8 mouse cellular contexts compared by ENCODE assay signal in the genomic region with DNA sequence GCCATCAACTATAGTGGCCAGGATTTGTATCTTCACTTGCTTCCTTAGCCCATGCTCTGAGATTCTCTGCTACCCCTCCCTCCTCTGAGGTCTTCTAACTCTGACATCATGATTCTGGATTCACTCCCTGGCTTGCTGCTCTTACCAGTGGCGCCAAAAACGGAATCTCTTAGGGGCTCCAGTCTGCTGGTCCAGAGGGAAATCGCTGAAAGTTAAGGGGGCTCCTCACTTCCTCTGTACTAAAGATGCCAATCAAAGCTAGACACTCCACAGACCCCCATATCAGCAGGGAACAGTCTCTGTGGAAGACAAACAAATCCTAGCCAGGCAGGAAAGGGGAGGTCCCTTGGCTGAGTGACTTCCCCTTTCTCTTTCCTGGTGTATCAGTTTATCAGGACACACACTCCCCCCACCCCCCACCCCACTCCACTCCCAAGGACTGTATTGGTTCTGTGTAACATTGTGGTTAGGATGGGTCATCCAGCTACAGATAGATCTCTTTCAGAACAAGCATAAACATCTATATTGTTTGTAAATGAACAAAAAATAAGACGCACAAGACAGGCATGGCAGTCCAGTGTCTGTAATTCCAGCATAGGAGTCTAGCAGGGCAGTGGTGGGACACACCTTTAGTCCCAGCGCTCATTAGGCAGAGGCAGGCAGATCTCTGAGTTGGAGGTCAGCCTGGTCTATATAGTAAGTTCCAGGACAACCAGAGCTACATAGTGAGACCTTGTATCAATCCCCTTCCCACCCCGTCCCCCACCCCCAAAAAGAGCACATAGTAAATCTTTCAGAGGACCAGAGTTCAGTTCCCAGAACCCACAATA. TPM values are rescaled to one million over a fixed set of nuclear protein-coding genes. Genes with fewer than 3 reads are reported as not detected.
DNase-seq lines count a peak whose midpoint lies in the region; ATAC-seq and TF ChIP-seq lines count a peak whose summit lies in the region.

No protein-coding gene starts in this region.

- peak overlapping the region; percentile 56 for H3K4me3 ChIP-seq in bone marrow macrophage, adult 2 months (ENCODE audit: insufficient read depth, low read length)
- H3K4me3 ChIP-seq in embryonic facial prominence, embryonic 14.5 days (ENCODE audit: low read depth, low read length) = no peak overlapping the region
- H3K4me3 ChIP-seq in hindbrain, postnatal 0 days (ENCODE audit: low read length) = no peak overlapping the region
- H3K4me3 ChIP-seq in stomach, embryonic 15.5 days (replicated peaks) = peak overlapping the region; percentile 20
- H3K4me3 ChIP-seq in forebrain, embryonic 16.5 days (replicated peaks; ENCODE audit: low read length) = no peak overlapping the region

- peak overlapping the region; percentile 80 for H3K27ac ChIP-seq in bone marrow macrophage, adult 2 months (ENCODE audit: insufficient read depth, low read depth, low read length)
- H3K27ac ChIP-seq in embryonic facial prominence, embryonic 14.5 days (replicated peaks; ENCODE audit: low read depth, low read length) = peak overlapping the region; percentile 85
- H3K27ac ChIP-seq in hindbrain, postnatal 0 days = peak overlapping the region; percentile 79
- H3K27ac ChIP-seq in stomach, embryonic 15.5 days = peak overlapping the region; percentile 88
- no peak overlapping the region for H3K27ac ChIP-seq in forebrain, embryonic 16.5 days (ENCODE audit: low read length)

- H3K4me1 ChIP-seq in bone marrow macrophage, adult 2 months (ENCODE audit: control insufficient read depth, insufficient read depth, low read length) = peaks cover 19% of the 10 kb centered on the region
- peaks cover 35% of the 10 kb centered on the region for H3K4me1 ChIP-seq in embryonic facial prominence, embryonic 14.5 days (ENCODE audit: control insufficient read depth, insufficient read depth, low read length)
- no peaks in the 10 kb centered on the region for H3K4me1 ChIP-seq in hindbrain, postnatal 0 days (ENCODE audit: insufficient read depth, low read length)
- peaks cover 32% of the 10 kb centered on the region for H3K4me1 ChIP-seq in stomach, embryonic 15.5 days
- H3K4me1 ChIP-seq in forebrain, embryonic 16.5 days (replicated peaks; ENCODE audit: control insufficient read depth, insufficient read depth, low read length) = peaks cover 18% of the 10 kb centered on the region

- no peaks in the 10 kb centered on the region for H3K36me3 ChIP-seq in embryonic facial prominence, embryonic 14.5 days (ENCODE audit: control insufficient read depth, insufficient read depth, low read length)
- H3K36me3 ChIP-seq in hindbrain, postnatal 0 days (ENCODE audit: insufficient read depth, low read length) = no peaks in the 10 kb centered on the region
- no peaks in the 10 kb centered on the region for H3K36me3 ChIP-seq in stomach, embryonic 15.5 days
- H3K36me3 ChIP-seq in forebrain, embryonic 16.5 days (ENCODE audit: control insufficient read depth, insufficient read depth) = no peaks in the 10 kb centered on the region

- H3K9ac ChIP-seq in embryonic facial prominence, embryonic 14.5 days (ENCODE audit: low read depth, low read length) = peak overlapping the region; percentile 35; the same call in 1 of the 2 replicates
- no peak overlapping the region for H3K9ac ChIP-seq in hindbrain, postnatal 0 days (replicated peaks; ENCODE audit: low read length)
- no peak overlapping the region for H3K9ac ChIP-seq in stomach, embryonic 15.5 days
- no peak overlapping the region for H3K9ac ChIP-seq in forebrain, embryonic 16.5 days (replicated peaks; ENCODE audit: low read depth, low read length)

- ATAC-seq in embryonic facial prominence, embryonic 14.5 days (ENCODE audit: low read depth) = peak; percentile 44; the same call in 1 of the 2 replicates
- ATAC-seq in hindbrain, postnatal 0 days = no peak
- peak; percentile 64; the same call in 1 of the 2 replicates for ATAC-seq in stomach, embryonic 15.5 days (ENCODE audit: insufficient read depth, low FRiP score, low read depth)
- no peak for ATAC-seq in forebrain, embryonic 16.5 days

- H3K27me3 ChIP-seq in embryonic facial prominence, embryonic 14.5 days (replicated peaks; ENCODE audit: control insufficient read depth, insufficient read depth, low read length) = no peaks in the 10 kb centered on the region
- H3K27me3 ChIP-seq in hindbrain, postnatal 0 days (ENCODE audit: insufficient read depth, low read length) = no peaks in the 10 kb centered on the region
- no peaks in the 10 kb centered on the region for H3K27me3 ChIP-seq in stomach, embryonic 15.5 days (replicated peaks)
- no peaks in the 10 kb centered on the region for H3K27me3 ChIP-seq in forebrain, embryonic 16.5 days (replicated peaks; ENCODE audit: control insufficient read depth, insufficient read depth, low read length)

- H3K9me3 ChIP-seq in embryonic facial prominence, embryonic 14.5 days (ENCODE audit: control insufficient read depth, low read length) = no peaks in the 10 kb centered on the region
- H3K9me3 ChIP-seq in hindbrain, postnatal 0 days (ENCODE audit: low read length) = no peaks in the 10 kb centered on the region
- H3K9me3 ChIP-seq in stomach, embryonic 15.5 days = no peaks in the 10 kb centered on the region
- no peaks in the 10 kb centered on the region for H3K9me3 ChIP-seq in forebrain, embryonic 16.5 days (ENCODE audit: control insufficient read depth, low read length)

- TF ChIP-seq CTCF in bone marrow macrophage, adult 2 months (IDR thresholded peaks at IDR 0.05; ENCODE audit: low read depth, low read length) = no peak
- no peak for TF ChIP-seq CTCF in hindbrain, postnatal 0 days (IDR thresholded peaks at IDR 0.05; ENCODE audit: low read depth)

- no peak for TF ChIP-seq POLR2A in bone marrow macrophage, adult 2 months (IDR thresholded peaks at IDR 0.05; ENCODE audit: borderline replicate concordance, low read depth, low read length)

- H3K4me2 ChIP-seq in embryonic facial prominence, embryonic 14.5 days (ENCODE audit: low read depth, low read length) = peak overlapping the region; percentile 40
- H3K4me2 ChIP-seq in hindbrain, postnatal 0 days (ENCODE audit: low read depth, low read length) = peak overlapping the region; percentile 40
- peak overlapping the region; percentile 40 for H3K4me2 ChIP-seq in stomach, embryonic 15.5 days
- no peak overlapping the region for H3K4me2 ChIP-seq in forebrain, embryonic 16.5 days (ENCODE audit: low read length)

- DNase-seq in embryonic facial prominence, embryonic 14.5 days (ENCODE audit: low spot score) = peak; percentile 81
- DNase-seq in hindbrain, postnatal 0 days (ENCODE audit: low spot score) = no peak
- peak; percentile 74 to 85 for DNase-seq in lung, adult 18-20 months
- DNase-seq in ovary, adult 18-20 months (ENCODE audit: low spot score) = no peak
- DNase-seq in adrenal gland, postnatal 25 days = no peak

- 45% methylated on average over 6 of the region's 6 CpGs for WGBS in embryonic facial prominence, embryonic 14.5 days
- WGBS in hindbrain, postnatal 0 days = 60% methylated on average over 6 of the region's 6 CpGs
- 45% methylated on average over 6 of the region's 6 CpGs for WGBS in stomach, embryonic 15.5 days
- WGBS in forebrain, embryonic 16.5 days = 64% methylated on average over 6 of the region's 6 CpGs

RNA-seq across cellular contexts. Expression of gene Ezh1, which starts 6.0 kb away (rescaled TPM):
- polyA plus RNA-seq in bone marrow macrophage, adult 2 months (2012; ENCODE audit: insufficient read depth, insufficient read length, missing spikeins) = 48.6 and 52.5 TPM in 2 replicates
- 14.8 and 15.5 TPM in 2 replicates for polyA plus RNA-seq in embryonic facial prominence, embryonic 14.5 days (2014; fragmentation: Nextera tagmentation; extraction: Ambion mirVana)
- 26.7 and 27.6 TPM in 2 replicates for total RNA-seq in hindbrain, postnatal 0 days (2014; rRNA removed)
- 20.1 and 22.2 TPM in 2 replicates for polyA plus RNA-seq in hindbrain, postnatal 0 days (2015; fragmentation: Nextera tagmentation; extraction: Ambion mirVana)
- 14.9 and 16.7 TPM in 2 replicates for polyA plus RNA-seq in stomach, embryonic 15.5 days (2015; fragmentation: Nextera tagmentation; extraction: Ambion mirVana)
- polyA plus RNA-seq in forebrain, embryonic 16.5 days (2015; fragmentation: Nextera tagmentation; extraction: Ambion mirVana) = 24.8 and 27.0 TPM in 2 replicates
- total RNA-seq in adrenal gland, postnatal 25 days (2021) = 37.3 and 49.6 TPM in 2 replicates

RNA-seq across cellular contexts. Expression of gene Ramp2, which starts 13.6 kb away (rescaled TPM):
- polyA plus RNA-seq in bone marrow macrophage, adult 2 months (2012; ENCODE audit: insufficient read depth, insufficient read length, missing spikeins) = not detected in 2 replicates
- polyA plus RNA-seq in embryonic facial prominence, embryonic 14.5 days (2014; fragmentation: Nextera tagmentation; extraction: Ambion mirVana) = 128 and 154 TPM in 2 replicates
- total RNA-seq in hindbrain, postnatal 0 days (2014; rRNA removed) = 66.1 and 72.7 TPM in 2 replicates
- polyA plus RNA-seq in hindbrain, postnatal 0 days (2015; fragmentation: Nextera tagmentation; extraction: Ambion mirVana) = 108 and 111 TPM in 2 replicates
- polyA plus RNA-seq in stomach, embryonic 15.5 days (2015; fragmentation: Nextera tagmentation; extraction: Ambion mirVana) = 111 TPM in 2 replicates
- 67.4 and 72.0 TPM in 2 replicates for polyA plus RNA-seq in forebrain, embryonic 16.5 days (2015; fragmentation: Nextera tagmentation; extraction: Ambion mirVana)
- 53.9 and 57.0 TPM in 2 replicates for total RNA-seq in adrenal gland, postnatal 25 days (2021)

RNA-seq across cellular contexts. Expression of gene Vps25, which starts 21.3 kb away (rescaled TPM):
- polyA plus RNA-seq in bone marrow macrophage, adult 2 months (2012; ENCODE audit: insufficient read depth, insufficient read length, missing spikeins) = 111 and 114 TPM in 2 replicates
- polyA plus RNA-seq in embryonic facial prominence, embryonic 14.5 days (2014; fragmentation: Nextera tagmentation; extraction: Ambion mirVana) = 111 and 116 TPM in 2 replicates
- total RNA-seq in hindbrain, postnatal 0 days (2014; rRNA removed) = 66.1 and 82.1 TPM in 2 replicates
- 134 and 137 TPM in 2 replicates for polyA plus RNA-seq in hindbrain, postnatal 0 days (2015; fragmentation: Nextera tagmentation; extraction: Ambion mirVana)
- polyA plus RNA-seq in stomach, embryonic 15.5 days (2015; fragmentation: Nextera tagmentation; extraction: Ambion mirVana) = 131 and 138 TPM in 2 replicates
- 91.1 and 93.3 TPM in 2 replicates for polyA plus RNA-seq in forebrain, embryonic 16.5 days (2015; fragmentation: Nextera tagmentation; extraction: Ambion mirVana)
- total RNA-seq in adrenal gland, postnatal 25 days (2021) = 112 and 116 TPM in 2 replicates

RNA-seq across cellular contexts. Expression of gene Wnk4, which starts 28.1 kb away (rescaled TPM):
- polyA plus RNA-seq in bone marrow macrophage, adult 2 months (2012; ENCODE audit: insufficient read depth, insufficient read length, missing spikeins) = not detected in 2 replicates
- 10.7 and 11.9 TPM in 2 replicates for polyA plus RNA-seq in embryonic facial prominence, embryonic 14.5 days (2014; fragmentation: Nextera tagmentation; extraction: Ambion mirVana)
- 1.5 and 2.5 TPM in 2 replicates for total RNA-seq in hindbrain, postnatal 0 days (2014; rRNA removed)
- polyA plus RNA-seq in hindbrain, postnatal 0 days (2015; fragmentation: Nextera tagmentation; extraction: Ambion mirVana) = 6.5 and 8.0 TPM in 2 replicates
- 17.9 and 19.8 TPM in 2 replicates for polyA plus RNA-seq in stomach, embryonic 15.5 days (2015; fragmentation: Nextera tagmentation; extraction: Ambion mirVana)
- 5.8 and 6.2 TPM in 2 replicates for polyA plus RNA-seq in forebrain, embryonic 16.5 days (2015; fragmentation: Nextera tagmentation; extraction: Ambion mirVana)
- 1.7 and 2.6 TPM in 2 replicates for total RNA-seq in adrenal gland, postnatal 25 days (2021)

RNA-seq across cellular contexts. Expression of gene Cntd1, which starts 46.6 kb away (rescaled TPM):
- polyA plus RNA-seq in bone marrow macrophage, adult 2 months (2012; ENCODE audit: insufficient read depth, insufficient read length, missing spikeins) = 1.0 and 1.6 TPM in 2 replicates
- 0.90 and 1.6 TPM in 2 replicates for polyA plus RNA-seq in embryonic facial prominence, embryonic 14.5 days (2014; fragmentation: Nextera tagmentation; extraction: Ambion mirVana)
- 0.10 TPM in 1 of 2 replicates, not detected in the other for total RNA-seq in hindbrain, postnatal 0 days (2014; rRNA removed)
- 0.66 and 0.89 TPM in 2 replicates for polyA plus RNA-seq in hindbrain, postnatal 0 days (2015; fragmentation: Nextera tagmentation; extraction: Ambion mirVana)
- polyA plus RNA-seq in stomach, embryonic 15.5 days (2015; fragmentation: Nextera tagmentation; extraction: Ambion mirVana) = 0.85 and 1.1 TPM in 2 replicates
- 0.91 TPM in 2 replicates for polyA plus RNA-seq in forebrain, embryonic 16.5 days (2015; fragmentation: Nextera tagmentation; extraction: Ambion mirVana)
- total RNA-seq in adrenal gland, postnatal 25 days (2021) = 0.67 and 0.73 TPM in 2 replicates

Comparison
In these comparisons a context has a peak if more than half of its experiments do, and no peak if none do; other contexts are left out.
1. H3K4me3 ChIP-seq: peak in bone marrow macrophage, adult 2 months (single experiment) and stomach, embryonic 15.5 days (single experiment); none in embryonic facial prominence, embryonic 14.5 days (single experiment), hindbrain, postnatal 0 days (single experiment) and forebrain, embryonic 16.5 days (single experiment).
2. ATAC-seq: peak in embryonic facial prominence, embryonic 14.5 days (single experiment) and stomach, embryonic 15.5 days (single experiment); none in hindbrain, postnatal 0 days (single experiment) and forebrain, embryonic 16.5 days (single experiment).
3. DNase-seq: peak in embryonic facial prominence, embryonic 14.5 days (single experiment) and lung, adult 18-20 months (2 of 2); none in hindbrain, postnatal 0 days (single experiment), ovary, adult 18-20 months (single experiment) and adrenal gland, postnatal 25 days (single experiment).
4. RNA of gene Ramp2, which starts 13.6 kb away (polyA plus RNA-seq): 128 to 154 TPM in embryonic facial prominence, embryonic 14.5 days, 108 to 111 TPM in hindbrain, postnatal 0 days, 111 TPM in stomach, embryonic 15.5 days and 67.4 to 72.0 TPM in forebrain, embryonic 16.5 days; not detected in bone marrow macrophage, adult 2 months; every median in the first group is over 10 times any median in the second.